Mouse (Mus musculus) thymus, postnatal 4 days (tissue): ENCODE results near the gene Eno3.

Experiments used
- DNase-seq: peaks from one replicate; pipeline ENCODE4 v3.0.0; 2021

The Eno3 gene

DNA sequence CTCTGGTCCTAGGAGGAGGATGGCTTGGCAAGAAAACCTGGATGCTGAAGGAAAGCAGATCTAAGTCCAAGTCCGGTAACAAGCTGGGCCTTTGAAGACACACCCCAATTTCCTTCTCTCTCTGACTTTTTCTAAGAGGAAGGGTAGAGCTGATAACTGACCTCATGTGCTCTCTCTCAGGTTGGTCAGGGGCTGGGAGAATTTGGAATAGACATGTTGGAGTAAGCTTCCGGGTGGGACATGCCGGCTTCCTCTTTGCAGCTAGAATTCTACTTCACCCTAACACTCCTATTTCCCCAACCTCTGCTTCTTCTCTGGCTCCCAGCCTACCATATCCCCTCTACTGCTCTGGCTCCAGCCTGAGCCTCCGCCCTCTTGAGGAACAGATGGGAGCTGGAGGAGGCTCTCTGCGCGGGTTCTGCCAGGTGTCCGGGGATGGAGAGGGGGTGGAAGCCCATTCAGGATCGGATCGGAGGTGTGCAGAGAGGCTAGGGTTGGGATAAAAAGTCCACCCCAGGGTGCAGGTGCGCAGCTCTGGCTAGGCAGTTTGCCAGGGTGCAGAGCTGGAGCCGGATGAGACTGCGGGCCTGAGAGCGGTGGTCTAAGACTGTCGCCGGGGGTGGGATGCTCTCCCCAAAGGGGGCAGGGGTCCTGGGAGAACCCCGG, 30.0 kb downstream of the Eno3 start:
- DNase-seq: no peak

DNA sequence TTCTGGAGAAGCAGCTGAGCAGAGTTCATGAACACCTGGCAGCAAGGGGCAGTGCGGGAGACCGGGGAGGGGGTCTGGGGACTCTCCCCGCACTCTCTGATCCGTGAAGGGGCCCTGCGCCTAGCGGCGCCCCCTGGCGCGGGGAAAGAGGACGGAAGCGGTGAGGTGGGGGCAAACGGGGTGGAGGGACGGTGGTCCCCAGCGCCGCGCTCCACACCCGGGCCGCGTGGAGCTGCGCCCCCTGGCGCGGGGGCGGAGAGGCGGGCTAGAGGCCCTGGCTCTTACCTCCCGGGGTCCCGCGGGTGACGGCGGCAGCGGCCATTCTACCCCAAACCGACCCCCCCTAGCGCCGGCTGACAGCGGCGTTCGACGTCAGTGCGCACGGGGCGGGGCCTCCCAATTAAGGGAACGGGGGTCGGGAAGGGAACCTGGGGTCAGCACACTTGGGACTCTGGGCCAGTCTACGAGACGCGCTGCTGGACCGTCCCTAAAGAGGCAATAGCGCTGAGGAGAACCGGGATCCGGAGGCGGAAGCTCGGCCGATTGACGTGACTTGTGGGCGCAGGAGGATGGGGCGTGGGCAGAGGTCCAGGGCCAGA, 30.7 kb downstream of the Eno3 start, which contains the start of gene Camta2:
TSS of gene Camta2 (minus strand) at position 505 of the 599 bp plus-strand sequence.
- DNase-seq: peak; percentile 95

DNA sequence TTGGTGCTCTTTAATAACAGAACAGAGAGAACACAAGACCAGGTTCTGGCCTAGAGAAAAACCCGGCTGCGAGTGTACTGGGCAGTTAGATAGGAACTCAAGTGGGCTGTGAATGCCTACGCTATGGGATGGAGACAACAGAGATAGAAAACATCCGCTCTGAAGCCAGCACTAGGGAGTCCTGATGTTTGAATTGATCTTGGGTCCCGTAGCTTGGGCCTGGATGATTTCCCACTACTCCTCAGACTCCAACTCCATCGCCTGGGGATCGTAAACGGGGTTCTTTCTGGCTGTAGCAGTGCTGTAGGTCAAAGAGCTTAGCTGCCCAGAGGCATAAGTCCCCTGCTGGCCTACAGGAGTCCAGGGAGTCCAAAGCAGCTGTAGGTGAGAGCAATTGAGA, 31.4 kb downstream of the Eno3 start:
- DNase-seq: no peak

DNA sequence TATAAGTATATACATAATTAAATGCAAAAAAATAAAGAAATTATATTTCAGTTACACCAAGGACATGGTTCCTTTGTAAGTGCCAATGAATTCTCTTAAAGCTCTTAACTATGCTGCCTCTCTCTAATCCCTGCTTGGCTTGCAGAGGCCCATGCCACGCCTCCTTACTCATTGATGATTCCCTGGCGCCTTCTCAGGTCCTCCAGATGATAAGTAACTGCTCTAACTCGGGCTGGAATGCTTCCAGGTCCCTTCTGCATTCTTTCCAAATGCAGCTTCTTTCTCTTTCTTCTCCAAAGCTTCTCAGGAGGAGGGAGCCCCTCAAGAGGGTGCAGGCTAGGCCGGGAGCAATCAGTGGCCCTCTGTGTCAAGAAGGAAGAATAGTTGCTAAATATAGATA, 32.6 kb downstream of the Eno3 start:
- no peak for DNase-seq

DNA sequence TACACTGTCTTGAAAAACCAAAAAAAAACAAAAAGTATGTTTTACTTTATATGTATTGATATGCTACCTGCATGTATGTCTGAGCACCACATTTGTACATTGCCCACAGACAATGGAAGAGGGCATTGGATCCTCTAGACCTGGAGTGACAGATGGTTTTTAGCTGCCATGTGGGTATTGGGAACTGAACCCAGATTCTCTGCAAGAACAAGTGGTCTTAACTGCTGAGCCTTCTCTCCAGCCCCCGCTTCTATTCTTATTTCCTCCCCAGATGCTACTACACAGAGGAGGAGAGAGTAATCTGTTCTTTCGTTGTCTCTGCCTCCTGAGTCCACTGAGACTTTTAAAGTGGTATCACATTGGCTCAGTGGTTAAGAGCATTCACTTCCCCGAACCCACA, 36.5 kb downstream of the Eno3 start:
- DNase-seq: no peak

DNA sequence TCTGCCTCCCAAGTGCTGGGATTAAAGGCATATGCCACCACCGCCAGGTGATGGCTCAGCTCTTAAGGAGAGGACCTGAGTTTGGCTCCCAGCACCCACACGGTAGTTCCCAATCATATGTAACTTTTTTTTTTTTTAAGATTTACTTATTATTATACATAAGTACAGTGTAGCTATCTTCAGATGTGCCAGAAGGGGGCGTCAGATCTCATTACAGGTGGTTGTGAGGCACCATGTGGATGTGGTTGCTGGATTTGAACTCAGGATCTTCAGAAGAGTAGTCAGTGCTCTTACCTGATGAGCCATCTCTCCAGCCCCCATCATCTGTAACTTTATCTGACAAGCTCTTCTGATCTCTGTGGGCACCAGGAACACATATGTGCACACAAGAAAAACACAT, 40.4 kb downstream of the Eno3 start:
- peak; percentile 39 for DNase-seq

DNA sequence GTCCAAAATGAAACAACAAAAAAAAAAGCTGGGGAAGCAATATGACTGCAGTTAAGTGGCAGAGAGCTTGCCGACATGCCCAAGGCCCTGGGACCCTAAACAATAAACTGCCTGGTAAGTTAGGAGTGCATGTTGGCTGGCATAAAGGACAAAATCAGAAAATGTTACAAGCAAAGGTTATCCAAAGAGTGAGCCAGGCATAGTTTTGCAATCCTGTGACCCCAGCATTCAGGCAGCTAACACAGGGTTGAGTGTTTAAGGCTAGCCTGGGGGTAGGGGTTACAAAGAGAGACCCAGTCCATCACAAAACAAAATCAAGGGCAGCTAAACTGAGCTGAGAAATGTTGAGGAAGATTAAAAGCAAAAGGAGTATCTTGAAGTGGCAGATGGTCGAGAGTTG, 42.0 kb downstream of the Eno3 start:
- no peak for DNase-seq

DNA sequence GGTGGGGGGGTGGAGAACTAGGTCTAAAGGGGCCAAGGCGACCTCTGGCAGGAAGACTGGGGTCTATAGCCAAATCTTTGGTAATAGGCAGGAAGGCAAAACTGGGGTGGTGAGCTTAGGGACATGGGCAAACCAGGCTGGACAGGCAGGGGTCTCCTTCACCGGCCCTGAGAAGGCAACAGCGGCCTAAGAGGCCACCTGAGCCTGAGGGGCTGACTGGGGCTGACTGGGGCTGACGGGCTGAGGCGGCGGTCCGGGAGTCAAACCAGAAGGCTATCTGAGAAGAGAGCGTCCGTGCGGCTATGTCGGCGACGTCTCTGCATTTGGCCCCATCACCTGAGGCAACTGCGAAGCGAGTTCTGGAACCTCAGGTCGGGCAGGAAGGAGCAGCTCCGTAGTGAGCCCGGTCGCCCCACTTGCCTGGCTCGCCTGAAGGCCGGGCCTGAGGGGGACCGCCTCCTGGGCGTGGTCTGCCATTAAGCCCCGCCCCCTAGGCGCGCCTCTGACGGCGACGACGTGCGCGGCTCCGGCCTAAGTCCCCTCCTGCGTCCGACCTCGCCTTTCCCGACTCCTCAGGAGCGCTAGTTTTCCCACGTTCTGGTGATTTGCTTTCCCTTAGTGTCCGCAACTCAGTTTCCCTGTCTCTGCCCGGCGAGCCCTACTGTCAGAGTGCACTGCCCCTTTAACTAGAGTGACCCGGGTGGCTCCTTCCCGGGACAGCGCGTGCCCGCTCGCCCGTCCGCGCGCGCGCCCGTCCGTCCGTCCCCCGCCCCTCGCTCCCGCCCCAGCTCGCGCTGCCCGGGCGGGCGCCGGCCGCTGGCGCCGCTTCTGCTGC, 42.9 kb downstream of the Eno3 start, which contains the start of the genes Inca1 and Kif1c:
TSS of gene Inca1 (minus strand) at position 434 of the 835 bp plus-strand sequence.
TSS of gene Kif1c (plus strand) at position 827 of the 835 bp plus-strand sequence.
- peak; percentile 98 for DNase-seq

DNA sequence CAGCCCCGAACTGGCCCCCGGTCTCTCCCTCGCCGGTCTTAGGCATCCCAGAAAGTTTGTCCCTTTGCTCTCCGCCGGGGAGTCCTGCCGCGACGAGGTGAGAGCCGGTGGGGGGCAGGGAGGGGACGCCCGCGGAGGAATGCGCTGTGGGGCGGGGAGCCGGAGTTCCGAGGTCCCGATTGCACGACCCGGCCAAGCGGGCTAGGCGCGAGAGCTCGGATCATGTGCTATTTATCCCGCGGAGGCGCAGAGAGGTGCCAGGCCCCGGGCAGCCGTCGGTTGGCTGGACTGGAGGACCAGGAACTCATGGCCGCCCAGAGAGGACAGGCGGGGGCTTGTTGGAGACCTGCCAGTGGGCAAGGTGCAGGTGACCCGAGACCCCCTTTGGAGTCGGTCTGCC, 43.6 kb downstream of the Eno3 start:
- peak; percentile 74 for DNase-seq

DNA sequence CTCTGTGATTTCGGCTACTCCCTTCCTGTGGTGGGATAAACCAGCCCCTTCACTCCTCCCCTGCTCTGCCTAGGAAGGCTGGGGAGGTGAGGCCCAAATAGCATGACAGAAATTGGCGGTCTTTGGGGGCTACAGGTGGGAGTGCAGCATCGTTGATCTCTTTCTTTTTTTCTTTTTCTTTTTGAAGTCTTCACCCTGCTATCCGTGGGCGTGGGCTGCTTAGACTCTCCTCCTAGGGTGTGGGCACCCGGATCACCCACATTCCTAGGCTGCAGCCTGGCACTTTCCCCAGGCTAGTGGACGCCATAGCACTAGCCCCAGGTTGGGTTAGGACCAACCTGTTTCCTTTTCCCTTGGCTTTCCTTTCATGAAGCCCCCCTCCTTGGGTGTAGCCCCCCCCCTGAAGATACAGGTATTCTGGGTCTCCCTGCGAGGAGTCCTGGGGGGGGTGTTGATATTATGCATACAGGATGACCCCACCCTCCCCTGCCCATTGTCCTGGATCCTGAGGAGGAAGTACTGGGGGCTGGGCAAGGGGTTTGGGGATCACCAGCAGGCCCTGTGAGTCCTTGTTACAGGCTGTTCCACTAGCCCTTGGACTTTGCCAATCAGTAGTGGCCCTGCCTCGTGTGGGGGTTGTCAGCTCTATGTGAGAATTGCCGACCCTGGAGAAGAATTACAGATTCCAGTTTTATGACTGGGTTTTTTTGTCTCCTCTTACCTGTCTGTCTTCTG, 44.4 kb downstream of the Eno3 start:
- peak; percentile 26 for DNase-seq

DNA sequence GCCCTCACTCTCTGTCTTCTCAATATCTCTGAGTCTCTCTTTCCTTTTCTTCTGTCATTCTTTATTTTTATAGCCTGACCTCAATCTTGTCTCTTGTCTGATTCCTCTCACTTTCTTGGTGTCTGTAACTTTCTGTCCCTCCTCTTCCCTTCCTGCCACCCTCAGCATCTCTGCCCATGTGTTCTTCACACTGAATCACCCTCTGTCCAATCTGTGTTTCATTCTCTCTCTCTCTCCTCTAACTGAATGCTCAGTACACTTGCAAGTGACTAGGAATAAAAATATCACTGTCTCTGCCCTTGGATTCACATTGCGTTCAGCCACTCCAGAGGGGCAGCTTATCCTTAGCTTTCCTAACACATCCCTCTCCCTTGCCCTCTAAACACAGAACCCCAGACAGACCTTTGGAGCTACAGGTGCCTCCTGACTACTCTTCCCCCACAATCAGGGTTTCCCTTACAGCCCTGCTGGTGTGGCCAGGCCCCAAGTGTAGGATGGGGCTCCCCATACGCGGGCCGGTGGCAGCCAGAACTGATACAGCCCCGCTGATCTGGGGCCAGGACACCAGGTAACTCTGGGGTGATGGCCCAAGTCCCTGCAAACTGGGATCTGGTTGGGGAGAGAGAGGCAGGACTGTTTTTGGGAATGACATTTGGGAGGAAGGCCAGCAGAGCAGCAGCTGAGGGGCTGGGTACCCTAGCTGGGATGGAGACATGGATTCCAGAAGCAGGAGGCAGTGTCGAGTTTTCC, 45.2 kb downstream of the Eno3 start:
- DNase-seq: no peak

DNA sequence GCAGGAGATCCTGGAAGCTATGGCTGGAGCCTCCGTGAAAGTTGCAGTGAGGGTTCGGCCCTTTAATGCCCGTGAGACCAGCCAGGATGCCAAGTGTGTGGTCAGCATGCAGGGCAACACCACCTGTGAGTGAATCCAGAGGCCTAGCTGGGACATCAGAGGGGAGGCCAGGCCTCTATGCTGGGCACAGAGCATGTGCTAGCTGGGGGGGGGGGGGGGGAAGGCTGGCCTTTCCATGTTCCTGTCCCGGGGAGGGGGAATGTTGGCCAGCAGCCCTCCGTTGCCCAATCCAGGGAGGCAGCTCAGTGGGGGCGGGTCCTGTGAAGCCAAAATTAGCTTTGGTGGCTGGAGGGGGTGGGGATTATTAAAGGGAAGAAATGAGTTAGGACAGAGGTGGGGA, 45.8 kb downstream of the Eno3 start:
- DNase-seq: no peak

DNA sequence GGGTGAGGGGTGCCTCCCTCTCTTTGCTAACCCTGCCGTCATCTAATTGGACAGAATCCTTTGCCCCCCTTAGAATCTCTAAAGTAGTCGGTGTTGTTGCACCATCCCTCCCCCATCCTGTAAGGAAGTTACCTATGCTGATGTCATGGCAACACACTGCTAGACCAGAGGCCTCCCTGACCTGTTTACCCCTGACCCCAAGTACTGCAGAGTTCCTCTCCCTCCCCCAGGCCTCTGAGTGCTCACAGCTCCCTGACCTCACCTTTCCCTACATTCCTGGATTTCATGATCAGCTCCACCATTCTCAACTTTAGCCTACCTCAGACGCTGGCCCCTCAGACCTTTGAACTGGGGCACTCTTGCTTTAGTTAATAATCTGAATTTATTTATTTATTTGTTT, 49.1 kb downstream of the Eno3 start:
- no peak for DNase-seq

DNA sequence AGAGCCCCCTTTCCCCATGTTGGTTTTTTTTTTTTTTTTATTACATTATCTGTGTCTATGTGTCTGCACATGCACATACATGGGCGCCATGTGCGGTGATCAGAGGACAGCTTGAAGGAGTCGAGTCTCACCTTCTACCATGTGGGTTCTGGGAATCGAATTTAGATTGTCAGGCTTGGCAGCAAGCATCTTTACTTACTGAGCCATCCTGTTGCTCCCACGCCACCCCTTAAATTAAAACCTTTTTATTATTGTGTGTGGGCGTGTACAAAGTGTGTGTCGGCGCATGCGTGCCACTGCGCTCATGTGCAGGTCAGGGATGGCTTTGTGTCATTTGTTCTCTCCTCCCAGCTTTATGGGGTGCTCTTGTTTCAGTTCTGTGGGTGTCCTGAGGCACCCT, 54.0 kb downstream of the Eno3 start:
- no peak for DNase-seq
